Mouse (Mus musculus) liver, adult 2 months (tissue): ENCODE data around the gene Apobec1.

Source experiments
- CTCF ChIP-seq: fragments of 200-500 bp; IDR thresholded peaks from 2 replicates; pipeline ENCODE4 v1.5.1; 2011; ENCODE audit warnings: low read depth, low read length, control low read depth
- POLR2A ChIP-seq: fragments of 200-500 bp; IDR thresholded peaks from 2 replicates; pipeline ENCODE4 v1.6.1; 2011; ENCODE audit warnings: low read length, control low read depth; ENCODE audit not compliant: insufficient read depth; ENCODE audit errors: extremely low read depth

GRCm38 (mm10) chr6:122614047-122614446 lies 11.8 kb upstream of the Apobec1 start:
- TF ChIP-seq CTCF (peak; percentile 54), POLR2A (no peak)
